Mouse (Mus musculus): Measurements from ENCODE around the gene Ms4a8a. TPM values are rescaled to one million over a fixed set of nuclear protein-coding genes. Genes with fewer than 3 reads are reported as not detected.
"Not testable (repeated sequence)": the region's sequence is repeated elsewhere in the genome, so short reads cannot be mapped to it uniquely, and the experiment has no call there.

The Ms4a8a gene
- polyA plus RNA-seq, 1 experiment from 2014 or later = not detected

GRCm38 (mm10) chr19:11065202-11065875, 15.6 kb downstream of the Ms4a8a start:
- Histone ChIP-seq H3K4me2 (no peak overlapping the region), H3K36me3 (ENCODE audit: control insufficient read depth, insufficient read depth, low read length) (no peaks in the 10 kb centered on the region), H3K4me3 (ENCODE audit: low read depth, low read length) (no peak overlapping the region), H3K27ac (ENCODE audit: low read depth, low read length) (no peak overlapping the region), H3K27me3 (replicated peaks; ENCODE audit: control insufficient read depth, insufficient read depth, low read length) (no peaks in the 10 kb centered on the region), H3K9me3 (ENCODE audit: control insufficient read depth, low read length) (no peaks in the 10 kb centered on the region), H3K4me1 (replicated peaks; ENCODE audit: control insufficient read depth, insufficient read depth, low read length) (no peaks in the 10 kb centered on the region), H3K9ac (ENCODE audit: low read depth, low read length) (no peak overlapping the region)
- no peak for ATAC-seq (replicated peaks; ENCODE audit: low FRiP score)
- WGBS = 54% methylated on average over 2 of the region's 2 CpGs
- no peak for DNase-seq (ENCODE audit: low spot score)

GRCm38 (mm10) chr19:11060900-11061299, 20.0 kb downstream of the Ms4a8a start:
- Histone ChIP-seq H3K4me1 (replicated peaks; ENCODE audit: control insufficient read depth, insufficient read depth, low read length) (no peaks in the 10 kb centered on the region), H3K36me3 (ENCODE audit: control insufficient read depth, insufficient read depth, low read length) (no peaks in the 10 kb centered on the region), H3K9ac (ENCODE audit: low read depth, low read length) (no peak overlapping the region), H3K4me3 (ENCODE audit: low read depth, low read length) (no peak overlapping the region), H3K27me3 (replicated peaks; ENCODE audit: control insufficient read depth, insufficient read depth, low read length) (no peaks in the 10 kb centered on the region), H3K4me2 (no peak overlapping the region), H3K9me3 (ENCODE audit: control insufficient read depth, low read length) (no peaks in the 10 kb centered on the region), H3K27ac (ENCODE audit: low read depth, low read length) (no peak overlapping the region)
- no peak for ATAC-seq (replicated peaks; ENCODE audit: low FRiP score)
- WGBS = 89% methylated on average over 1 of the region's 1 CpGs
- no peak for DNase-seq (ENCODE audit: low spot score)

- no peak overlapping the region for H3K9ac ChIP-seq (ENCODE audit: low read depth, low read length)
- H3K4me3 ChIP-seq (ENCODE audit: low read depth, low read length) = no peak overlapping the region
- H3K27ac ChIP-seq (ENCODE audit: low read depth, low read length) = no peak overlapping the region
- H3K4me1 ChIP-seq (replicated peaks; ENCODE audit: control insufficient read depth, insufficient read depth, low read length) = no peaks in the 10 kb centered on the region
- H3K4me2 ChIP-seq = no peak overlapping the region
- DNase-seq (ENCODE audit: low spot score) = no peak
- ATAC-seq (replicated peaks; ENCODE audit: low FRiP score) = no peak
- no peaks in the 10 kb centered on the region for H3K27me3 ChIP-seq (replicated peaks; ENCODE audit: control insufficient read depth, insufficient read depth, low read length)
- H3K36me3 ChIP-seq (ENCODE audit: control insufficient read depth, insufficient read depth, low read length) = no peaks in the 10 kb centered on the region
- H3K9me3 ChIP-seq (ENCODE audit: control insufficient read depth, low read length) = no peaks in the 10 kb centered on the region
These were observed 20.9 kb downstream of the Ms4a8a start for GRCm38 (mm10) chr19:11059967-11060366.

- ATAC-seq (replicated peaks; ENCODE audit: low FRiP score); H3K27me3 ChIP-seq (replicated peaks; ENCODE audit: control insufficient read depth, insufficient read depth, low read length); H3K27ac ChIP-seq (ENCODE audit: low read depth, low read length); H3K4me2 ChIP-seq; H3K4me3 ChIP-seq (ENCODE audit: low read depth, low read length); DNase-seq (ENCODE audit: low spot score); H3K36me3 ChIP-seq (ENCODE audit: control insufficient read depth, insufficient read depth, low read length); H3K9me3 ChIP-seq (ENCODE audit: control insufficient read depth, low read length); H3K9ac ChIP-seq (ENCODE audit: low read depth, low read length); H3K4me1 ChIP-seq (replicated peaks; ENCODE audit: control insufficient read depth, insufficient read depth, low read length): not testable (repeated sequence)
- 81% methylated on average over 1 of the region's 1 CpGs for WGBS
These were observed 25.2 kb downstream of the Ms4a8a start for GRCm38 (mm10) chr19:11055700-11056099.

- Histone ChIP-seq H3K36me3 (ENCODE audit: control insufficient read depth, insufficient read depth, low read length) (no peaks in the 10 kb centered on the region), H3K4me3 (ENCODE audit: low read depth, low read length) (no peak overlapping the region), H3K27me3 (replicated peaks; ENCODE audit: control insufficient read depth, insufficient read depth, low read length) (no peaks in the 10 kb centered on the region), H3K9me3 (ENCODE audit: control insufficient read depth, low read length) (no peaks in the 10 kb centered on the region), H3K9ac (ENCODE audit: low read depth, low read length) (no peak overlapping the region), H3K4me2 (no peak overlapping the region), H3K27ac (ENCODE audit: low read depth, low read length) (no peak overlapping the region), H3K4me1 (replicated peaks; ENCODE audit: control insufficient read depth, insufficient read depth, low read length) (no peaks in the 10 kb centered on the region)
- no peak for ATAC-seq (replicated peaks; ENCODE audit: low FRiP score)
- 61% methylated on average over 3 of the region's 3 CpGs for WGBS
- no peak for DNase-seq (ENCODE audit: low spot score)
These were observed 27.6 kb downstream of the Ms4a8a start for GRCm38 (mm10) chr19:11053277-11053676.

- ATAC-seq (replicated peaks; ENCODE audit: low FRiP score) = no peak
- no peak overlapping the region for H3K4me3 ChIP-seq (ENCODE audit: low read depth, low read length)
- no peak overlapping the region for H3K9ac ChIP-seq (ENCODE audit: low read depth, low read length)
- H3K4me2 ChIP-seq = no peak overlapping the region
- H3K36me3 ChIP-seq (ENCODE audit: control insufficient read depth, insufficient read depth, low read length) = no peaks in the 10 kb centered on the region
- H3K27me3 ChIP-seq (replicated peaks; ENCODE audit: control insufficient read depth, insufficient read depth, low read length) = no peaks in the 10 kb centered on the region
- no peak for DNase-seq (ENCODE audit: low spot score)
- no peaks in the 10 kb centered on the region for H3K4me1 ChIP-seq (replicated peaks; ENCODE audit: control insufficient read depth, insufficient read depth, low read length)
- no peaks in the 10 kb centered on the region for H3K9me3 ChIP-seq (ENCODE audit: control insufficient read depth, low read length)
- no peak overlapping the region for H3K27ac ChIP-seq (ENCODE audit: low read depth, low read length)
- 62% methylated on average over 5 of the region's 5 CpGs for WGBS
These were observed 28.0 kb downstream of the Ms4a8a start for GRCm38 (mm10) chr19:11052877-11053276.

GRCm38 (mm10) chr19:11050286-11050685, 30.6 kb downstream of the Ms4a8a start:
- H3K4me2 ChIP-seq = no peak overlapping the region
- no peak for DNase-seq (ENCODE audit: low spot score)
- H3K27me3 ChIP-seq (replicated peaks; ENCODE audit: control insufficient read depth, insufficient read depth, low read length) = no peaks in the 10 kb centered on the region
- H3K9me3 ChIP-seq (ENCODE audit: control insufficient read depth, low read length) = no peaks in the 10 kb centered on the region
- no peak overlapping the region for H3K9ac ChIP-seq (ENCODE audit: low read depth, low read length)
- H3K27ac ChIP-seq (ENCODE audit: low read depth, low read length) = no peak overlapping the region
- no peaks in the 10 kb centered on the region for H3K36me3 ChIP-seq (ENCODE audit: control insufficient read depth, insufficient read depth, low read length)
- H3K4me3 ChIP-seq (ENCODE audit: low read depth, low read length) = no peak overlapping the region
- H3K4me1 ChIP-seq (replicated peaks; ENCODE audit: control insufficient read depth, insufficient read depth, low read length) = no peaks in the 10 kb centered on the region
- 68% methylated on average over 2 of the region's 2 CpGs for WGBS
- no peak for ATAC-seq (replicated peaks; ENCODE audit: low FRiP score)

- H3K4me3 ChIP-seq (ENCODE audit: low read depth, low read length) = no peak overlapping the region
- H3K36me3 ChIP-seq (ENCODE audit: control insufficient read depth, insufficient read depth, low read length) = no peaks in the 10 kb centered on the region
- no peak overlapping the region for H3K27ac ChIP-seq (ENCODE audit: low read depth, low read length)
- no peaks in the 10 kb centered on the region for H3K9me3 ChIP-seq (ENCODE audit: control insufficient read depth, low read length)
- H3K9ac ChIP-seq (ENCODE audit: low read depth, low read length) = no peak overlapping the region
- DNase-seq (ENCODE audit: low spot score) = no peak
- no peak overlapping the region for H3K4me2 ChIP-seq
- H3K27me3 ChIP-seq (replicated peaks; ENCODE audit: control insufficient read depth, insufficient read depth, low read length) = no peaks in the 10 kb centered on the region
- no peaks in the 10 kb centered on the region for H3K4me1 ChIP-seq (replicated peaks; ENCODE audit: control insufficient read depth, insufficient read depth, low read length)
- ATAC-seq (replicated peaks; ENCODE audit: low FRiP score) = no peak
These were observed 31.5 kb downstream of the Ms4a8a start for GRCm38 (mm10) chr19:11049426-11049825.

GRCm38 (mm10) chr19:11048503-11048902, 32.4 kb downstream of the Ms4a8a start:
- H3K9ac ChIP-seq (ENCODE audit: low read depth, low read length) = no peak overlapping the region
- no peaks in the 10 kb centered on the region for H3K27me3 ChIP-seq (replicated peaks; ENCODE audit: control insufficient read depth, insufficient read depth, low read length)
- no peaks in the 10 kb centered on the region for H3K9me3 ChIP-seq (ENCODE audit: control insufficient read depth, low read length)
- H3K27ac ChIP-seq (ENCODE audit: low read depth, low read length) = no peak overlapping the region
- ATAC-seq (replicated peaks; ENCODE audit: low FRiP score) (no peak), DNase-seq (ENCODE audit: low spot score) (no peak)
- H3K4me3 ChIP-seq (ENCODE audit: low read depth, low read length) = no peak overlapping the region
- H3K4me1 ChIP-seq (replicated peaks; ENCODE audit: control insufficient read depth, insufficient read depth, low read length) = no peaks in the 10 kb centered on the region
- WGBS = 70% methylated on average over 1 of the region's 1 CpGs
- H3K36me3 ChIP-seq (ENCODE audit: control insufficient read depth, insufficient read depth, low read length) = no peaks in the 10 kb centered on the region
- H3K4me2 ChIP-seq = no peak overlapping the region
